Mouse (Mus musculus): ENCODE data around the gene Gja1.

Gja1 gene

GRCm38 (mm10) chr10:56415894-56416570 is 38.9 kb downstream of the Gja1 start:
- DNase-seq (ENCODE audit: extremely low read depth, low read depth, low spot score): peak; percentile 63

GRCm38 (mm10) chr10:56422518-56422917 is 45.4 kb downstream of the Gja1 start:
- no peak for DNase-seq (ENCODE audit: extremely low read depth, low read depth, low spot score)

- DNase-seq (ENCODE audit: extremely low read depth, low read depth, low spot score): no peak
Measured at GRCm38 (mm10) chr10:56425016-56425798, 48.1 kb downstream of the Gja1 start.

GRCm38 (mm10) chr10:56426369-56426768 is 49.2 kb downstream of the Gja1 start:
- no peak for DNase-seq (ENCODE audit: extremely low read depth, low read depth, low spot score)

GRCm38 (mm10) chr10:56427382-56427781 is 50.3 kb downstream of the Gja1 start:
- no peak for DNase-seq (ENCODE audit: extremely low read depth, low read depth, low spot score)

- no peak for DNase-seq (ENCODE audit: extremely low read depth, low read depth, low spot score)
Measured at GRCm38 (mm10) chr10:56427827-56428226, 50.7 kb downstream of the Gja1 start.

- no peak for DNase-seq (ENCODE audit: extremely low read depth, low read depth, low spot score)
Measured at GRCm38 (mm10) chr10:56429011-56429410, 51.9 kb downstream of the Gja1 start.

- DNase-seq (ENCODE audit: extremely low read depth, low read depth, low spot score): no peak
Measured at GRCm38 (mm10) chr10:56431600-56432389, 54.7 kb downstream of the Gja1 start.

GRCm38 (mm10) chr10:56432390-56432709 is 55.2 kb downstream of the Gja1 start:
- DNase-seq (ENCODE audit: extremely low read depth, low read depth, low spot score): no peak

- no peak for DNase-seq (ENCODE audit: extremely low read depth, low read depth, low spot score)
Measured at GRCm38 (mm10) chr10:56437290-56437689, 60.2 kb downstream of the Gja1 start.

GRCm38 (mm10) chr10:56439638-56440037 is 62.5 kb downstream of the Gja1 start:
- DNase-seq (ENCODE audit: extremely low read depth, low read depth, low spot score): no peak

- no peak for DNase-seq (ENCODE audit: extremely low read depth, low read depth, low spot score)
Measured at GRCm38 (mm10) chr10:56444457-56444856, 67.3 kb downstream of the Gja1 start.

- DNase-seq (ENCODE audit: extremely low read depth, low read depth, low spot score): no peak
Measured at GRCm38 (mm10) chr10:56449030-56449429, 71.9 kb downstream of the Gja1 start.

Measured in fat pad, adult 2 months (tissue).